Mouse (Mus musculus): ENCODE results near the gene Cnmd. TPM values are rescaled to one million over a fixed set of nuclear protein-coding genes. Genes with fewer than 3 reads are reported as not detected.

Cnmd gene
- polyA plus RNA-seq, 1 experiment from 2014 or later: 137 TPM

DNA sequence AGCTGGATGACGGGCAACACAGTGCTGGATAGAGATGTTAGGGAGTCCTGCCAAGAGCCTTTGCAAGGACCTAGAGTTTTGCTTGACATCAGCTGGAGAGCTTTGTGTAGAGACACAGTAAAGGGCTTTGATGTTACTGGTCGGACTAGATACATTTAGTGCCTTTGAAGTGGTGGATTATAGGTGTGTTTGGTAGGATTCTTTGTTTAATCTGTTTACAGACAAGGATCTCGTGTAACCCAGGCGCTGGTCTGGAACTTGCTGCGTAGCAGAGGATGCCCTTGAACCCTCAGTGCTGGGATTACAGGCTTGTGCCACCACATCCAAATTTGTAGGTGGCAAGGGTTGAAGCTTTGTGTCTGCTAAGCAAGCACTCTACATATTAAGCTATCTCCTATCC lies 67.9 kb downstream of the Cnmd start:
- WGBS: 82% methylated on average over 5 of the region's 5 CpGs
- ATAC-seq (ENCODE audit: insufficient number of reproducible peaks, low FRiP score, low TSS enrichment, low read depth): no peak
- Histone ChIP-seq H3K4me1 (peaks cover 6% of the 10 kb centered on the region; the same call in 1 of the 2 replicates), H3K27ac (replicated peaks) (no peak overlapping the region), H3K4me2 (replicated peaks) (no peak overlapping the region), H3K27me3 (no peaks in the 10 kb centered on the region), H3K9ac (no peak overlapping the region), H3K9me3 (replicated peaks) (no peaks in the 10 kb centered on the region), H3K4me3 (replicated peaks) (no peak overlapping the region), H3K36me3 (peaks cover 34% of the 10 kb centered on the region)

DNA sequence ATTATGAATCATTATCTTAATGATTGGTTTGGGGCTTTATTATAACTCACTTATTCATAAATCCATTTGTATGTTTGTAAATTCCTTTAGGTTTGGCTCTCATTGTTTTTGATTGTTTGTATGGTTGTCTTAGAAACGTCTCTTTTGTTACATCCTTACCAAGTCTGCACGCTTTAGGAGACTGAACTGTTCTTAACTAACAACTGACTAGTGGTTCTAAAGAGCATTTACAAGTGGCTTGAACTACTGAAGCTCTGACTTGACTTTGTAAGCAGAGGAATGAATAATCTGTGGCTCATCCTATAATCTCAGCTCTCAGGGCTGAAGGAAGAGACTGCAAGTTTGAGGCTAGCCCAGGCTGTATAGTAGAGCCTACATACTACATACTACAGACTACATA lies 70.4 kb downstream of the Cnmd start:
- Histone ChIP-seq H3K9ac (no peak overlapping the region), H3K9me3 (replicated peaks) (no peaks in the 10 kb centered on the region), H3K4me2 (replicated peaks) (no peak overlapping the region), H3K36me3 (peaks cover 23% of the 10 kb centered on the region), H3K4me3 (replicated peaks) (no peak overlapping the region), H3K27me3 (no peaks in the 10 kb centered on the region), H3K27ac (replicated peaks) (no peak overlapping the region), H3K4me1 (peaks cover 18% of the 10 kb centered on the region)
- WGBS: 92% methylated on average over 2 of the region's 2 CpGs
- ATAC-seq (ENCODE audit: insufficient number of reproducible peaks, low FRiP score, low TSS enrichment, low read depth): no peak

DNA sequence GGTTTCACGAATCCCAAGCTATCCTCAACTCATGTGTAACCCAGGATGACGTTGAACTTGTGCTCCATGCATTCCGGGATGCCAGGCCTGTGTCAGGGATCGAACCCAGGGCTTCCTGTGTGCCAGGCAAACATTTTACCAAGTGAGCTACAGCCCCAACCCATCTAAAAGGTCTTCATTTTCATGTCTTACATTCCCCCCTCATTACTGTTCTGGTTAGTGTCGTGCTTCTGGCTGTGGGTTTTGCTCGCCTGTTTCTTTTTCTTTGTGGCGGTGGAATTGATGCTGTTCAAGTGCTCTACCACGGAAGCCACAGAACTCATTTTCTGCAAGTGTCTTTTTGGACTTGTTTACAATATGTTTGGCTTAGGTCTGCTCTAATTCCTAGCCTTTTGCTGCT lies 71.1 kb downstream of the Cnmd start:
- no peak overlapping the region for H3K4me3 ChIP-seq (replicated peaks)
- no peak overlapping the region for H3K27ac ChIP-seq (replicated peaks)

DNA sequence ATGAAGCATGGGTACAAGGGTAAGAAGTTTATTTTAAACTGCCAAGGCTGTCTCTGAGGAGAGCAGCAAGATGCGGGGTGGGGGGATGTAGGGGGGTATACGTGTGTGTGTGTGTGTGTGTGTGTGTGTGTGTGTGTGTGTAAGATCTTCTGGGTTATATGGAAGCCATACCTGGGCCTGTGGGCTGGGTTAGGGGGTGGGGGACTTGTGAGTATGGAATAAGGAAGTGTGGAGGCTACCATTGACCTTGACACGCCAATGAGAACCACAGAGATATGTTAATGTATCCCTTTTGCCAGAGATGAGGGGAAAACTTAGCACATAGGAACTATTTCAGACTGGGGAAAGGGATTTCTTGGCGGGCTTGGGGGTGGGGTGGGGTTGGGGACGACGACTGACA lies 72.6 kb downstream of the Cnmd start:
- no peak for ATAC-seq (ENCODE audit: insufficient number of reproducible peaks, low FRiP score, low TSS enrichment, low read depth)
- H3K4me3 ChIP-seq (replicated peaks): no peak overlapping the region
- 87% methylated on average over 6 of the region's 6 CpGs for WGBS
- H3K9me3 ChIP-seq (replicated peaks): no peaks in the 10 kb centered on the region
- H3K27me3 ChIP-seq: no peaks in the 10 kb centered on the region
- no peak overlapping the region for H3K4me2 ChIP-seq (replicated peaks)
- H3K27ac ChIP-seq (replicated peaks): no peak overlapping the region
- peaks cover 10% of the 10 kb centered on the region for H3K36me3 ChIP-seq
- H3K9ac ChIP-seq: no peak overlapping the region
- peaks cover 18% of the 10 kb centered on the region for H3K4me1 ChIP-seq

More for the DNA sequence above, 71.1 kb downstream of the Cnmd start:
- H3K36me3 ChIP-seq: peaks cover 16% of the 10 kb centered on the region
- 91% methylated on average over 8 of the region's 8 CpGs for WGBS
- no peak for ATAC-seq (ENCODE audit: insufficient number of reproducible peaks, low FRiP score, low TSS enrichment, low read depth)
- H3K4me1 ChIP-seq: peaks cover 18% of the 10 kb centered on the region
- H3K9ac ChIP-seq: no peak overlapping the region
- no peaks in the 10 kb centered on the region for H3K27me3 ChIP-seq
- no peak overlapping the region for H3K4me2 ChIP-seq (replicated peaks)
- no peaks in the 10 kb centered on the region for H3K9me3 ChIP-seq (replicated peaks)

DNA sequence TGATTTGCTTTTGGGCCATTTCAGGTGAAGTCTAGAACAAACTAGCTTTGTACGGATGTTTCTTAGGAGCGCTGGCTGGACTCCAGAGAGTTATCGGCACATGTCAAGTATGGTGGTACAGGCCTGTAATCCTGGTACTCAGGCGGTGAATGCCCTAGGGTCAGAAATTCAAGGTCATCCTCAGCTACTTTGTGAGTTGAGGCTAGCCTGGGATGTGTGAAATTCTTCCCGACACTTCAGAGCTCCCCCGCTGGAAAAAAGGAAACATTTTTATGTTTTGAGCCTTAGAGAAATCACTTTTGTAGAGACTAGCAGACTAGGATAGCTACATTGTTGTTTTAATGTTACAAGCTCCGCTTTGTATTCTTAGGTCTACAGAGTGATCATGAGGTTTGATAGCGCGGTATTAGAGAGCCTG lies 73.4 kb downstream of the Cnmd start:
- H3K9me3 ChIP-seq (replicated peaks): no peaks in the 10 kb centered on the region
- H3K27me3 ChIP-seq: no peaks in the 10 kb centered on the region
- peak overlapping the region; percentile 73 for H3K4me3 ChIP-seq (replicated peaks)
- no peak for ATAC-seq (ENCODE audit: insufficient number of reproducible peaks, low FRiP score, low TSS enrichment, low read depth)
- H3K27ac ChIP-seq (replicated peaks): no peak overlapping the region
- 0 out of 2 replicates have a peak overlapping the region, but pooled peaks have one; percentile 63 for H3K9ac ChIP-seq
- H3K36me3 ChIP-seq: peaks cover 10% of the 10 kb centered on the region
- peak overlapping the region; percentile 72 for H3K4me2 ChIP-seq (replicated peaks)
- peaks cover 18% of the 10 kb centered on the region for H3K4me1 ChIP-seq
- WGBS: 89% methylated on average over 9 of the region's 9 CpGs

DNA sequence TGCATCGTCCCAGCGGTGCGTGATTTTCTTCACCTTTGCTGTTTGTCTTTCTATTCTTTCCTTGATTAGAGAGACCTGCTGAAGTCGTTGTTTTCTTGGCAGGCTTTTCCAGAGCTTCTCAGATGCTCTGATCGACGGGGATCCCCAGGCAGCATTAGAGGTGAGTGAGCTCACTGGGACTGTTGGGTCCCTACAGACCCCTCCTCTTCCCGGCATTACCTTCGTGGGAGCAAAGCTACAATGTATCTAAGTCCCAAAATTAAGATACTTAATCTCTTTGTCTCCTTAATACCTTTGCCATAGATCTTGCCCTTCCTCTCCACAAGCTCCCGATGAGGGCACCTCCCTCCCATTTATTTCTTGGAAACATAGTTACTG lies 74.1 kb downstream of the Cnmd start:
- ATAC-seq (ENCODE audit: insufficient number of reproducible peaks, low FRiP score, low TSS enrichment, low read depth): no peak
- Histone ChIP-seq H3K4me3 (replicated peaks) (peak overlapping the region; percentile 73), H3K4me2 (replicated peaks) (peak overlapping the region; percentile 72), H3K36me3 (peaks cover 10% of the 10 kb centered on the region), H3K9ac (peak overlapping the region; percentile 63), H3K9me3 (replicated peaks) (no peaks in the 10 kb centered on the region), H3K27me3 (no peaks in the 10 kb centered on the region), H3K4me1 (peaks cover 18% of the 10 kb centered on the region), H3K27ac (replicated peaks) (peak overlapping the region; percentile 98)
- 1% methylated on average over 9 of the region's 9 CpGs for WGBS

Other genes with a start within 250 kb of the Cnmd start
- gene Kbtbd7, start 235.7 kb downstream of the Cnmd start, polyA plus RNA-seq (2015; fragmentation: Nextera tagmentation; extraction: Ambion mirVana): 11.7 and 12.8 TPM in 2 replicates
- 2.4 and 2.7 TPM in 2 replicates for gene Kbtbd6, start 210.3 kb downstream of the Cnmd start, polyA plus RNA-seq (2015; fragmentation: Nextera tagmentation; extraction: Ambion mirVana)
- 16.4 and 18.5 TPM in 2 replicates for gene Elf1, start 181.0 kb downstream of the Cnmd start, polyA plus RNA-seq (2015; fragmentation: Nextera tagmentation; extraction: Ambion mirVana)
- 44.2 and 45.2 TPM in 2 replicates for gene Wbp4, start 180.7 kb downstream of the Cnmd start, polyA plus RNA-seq (2015; fragmentation: Nextera tagmentation; extraction: Ambion mirVana)
- 112 and 118 TPM in 2 replicates for gene Sugt1, start 74.5 kb downstream of the Cnmd start, polyA plus RNA-seq (2015; fragmentation: Nextera tagmentation; extraction: Ambion mirVana)
- 3.1 and 3.8 TPM in 2 replicates for gene Pcdh8, start 109.1 kb upstream of the Cnmd start, polyA plus RNA-seq (2015; fragmentation: Nextera tagmentation; extraction: Ambion mirVana)